Mouse (Mus musculus) embryonic facial prominence, embryonic 11.5 days (tissue): Measurements from ENCODE around the gene Plxna2. TPM values are rescaled to one million over a fixed set of nuclear protein-coding genes. Genes with fewer than 3 reads are reported as not detected.
A peak's percentile ranks its signal among the peaks of the same experiment; 100 is the strongest.

Source experiments
- ATAC-seq: fragments of 200-750 bp; cut with Nextera tagmentation; replicated peaks from 2 replicates; pipeline ENCODE4 v1.8.0; 2017; ENCODE audit warnings: low read depth; ENCODE audit not compliant: insufficient number of reproducible peaks, low FRiP score, low TSS enrichment
- DNase-seq: peaks from one replicate; pipeline ENCODE4 v3.0.0-alpha.2; 2015; ENCODE audit warnings: low spot score
- H3K27ac ChIP-seq: fragments of 300-500 bp; sonication (generic); replicated peaks from 2 replicates; pipeline ENCODE4 v1.5.1; 2014; ENCODE audit warnings: mild to moderate bottlenecking, low read depth, low read length, control low read depth
- H3K27me3 ChIP-seq: fragments of 300-500 bp; sonication (generic); 2 replicates; pipeline ENCODE4 v1.6.1; 2014; ENCODE audit warnings: mild to moderate bottlenecking, low read length, moderate library complexity, mixed read lengths; ENCODE audit not compliant: control insufficient read depth, insufficient read depth
- H3K36me3 ChIP-seq: fragments of 300-500 bp; sonication (generic); replicated peaks from 2 replicates; pipeline ENCODE4 v1.6.1; 2014; ENCODE audit warnings: low read depth, mild to moderate bottlenecking, low read length, moderate library complexity, mixed read lengths; ENCODE audit not compliant: control insufficient read depth, insufficient read depth
- H3K4me1 ChIP-seq: fragments of 300-500 bp; sonication (generic); 2 replicates; pipeline ENCODE4 v1.6.1; 2014; ENCODE audit warnings: low read length, mixed read lengths; ENCODE audit not compliant: control insufficient read depth, insufficient read depth
- H3K4me2 ChIP-seq: fragments of 300-500 bp; sonication (generic); 2 replicates; pipeline ENCODE4 v1.6.1; 2014; ENCODE audit warnings: low read depth, mild to moderate bottlenecking, control low read depth, low read length, moderate library complexity
- H3K4me3 ChIP-seq: fragments of 300-500 bp; sonication (generic); 2 replicates; pipeline ENCODE4 v1.5.1; 2014; ENCODE audit warnings: low read depth, low read length, control low read depth
- H3K9ac ChIP-seq: fragments of 300-500 bp; sonication (generic); replicated peaks from 2 replicates; pipeline ENCODE4 v1.6.1; 2014; ENCODE audit warnings: mild to moderate bottlenecking, control low read depth, low read length
- H3K9me3 ChIP-seq: fragments of 300-500 bp; sonication (generic); replicated peaks from 2 replicates; pipeline ENCODE4 v1.6.1; 2016; ENCODE audit warnings: mild to moderate bottlenecking, low read length, inconsistent platforms, mixed read lengths; ENCODE audit not compliant: control insufficient read depth
- WGBS: fragments of 180-500 bp; shearing (Covaris S2); extraction: QIAGEN DNeasy Blood & Tissue Kit; methylation state at CpG from one replicate; pipeline ENCODE4 v1.1.7; 2014; 5-methylcytosine and 5-hydroxymethylcytosine counted together
- polyA plus RNA-seq: library from polyadenylated mRNA; unstranded; fragments of >200 nt; fragmentation: Nextera tagmentation; extraction: Ambion mirVana; gene quantifications from 2 replicates; pipeline ENCODE4 v1.2.1, GENCODE M21; 2014

Gene Plxna2
- polyA plus RNA-seq, 1 experiment from 2014 or later: 8.4 TPM

DNA sequence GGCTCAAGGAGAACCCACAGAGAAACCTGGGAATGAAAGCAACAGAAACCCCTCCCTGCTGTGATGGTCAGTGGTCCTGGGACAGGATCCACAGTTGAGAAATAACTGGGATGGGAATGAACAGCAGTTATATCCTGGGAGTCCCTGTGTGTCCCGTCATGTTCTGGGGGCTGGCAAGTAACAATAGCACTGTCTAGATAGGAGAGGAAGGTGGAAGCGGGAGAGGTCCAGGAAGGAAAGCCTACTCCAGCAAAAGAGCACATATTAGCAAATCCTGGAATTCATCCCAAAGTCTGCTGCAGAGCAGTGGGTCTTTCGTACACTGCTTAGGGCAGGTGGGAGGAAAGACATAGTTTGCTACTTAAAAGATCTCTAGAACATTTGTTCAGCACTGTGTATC is 17.9 kb downstream of the Plxna2 start:
- ATAC-seq (no peak), DNase-seq (no peak)
- H3K27ac ChIP-seq: no peak overlapping the region
- H3K27me3 ChIP-seq: no peaks in the 10 kb centered on the region
- H3K9ac ChIP-seq: no peak overlapping the region
- no peaks in the 10 kb centered on the region for H3K36me3 ChIP-seq
- no peak overlapping the region for H3K4me3 ChIP-seq
- WGBS: 66% methylated on average over 3 of the region's 3 CpGs
- no peak overlapping the region for H3K4me2 ChIP-seq
- H3K4me1 ChIP-seq: 0 out of 2 replicates have a peak, but pooled peaks cover 3% of the 10 kb centered on the region
- no peaks in the 10 kb centered on the region for H3K9me3 ChIP-seq

DNA sequence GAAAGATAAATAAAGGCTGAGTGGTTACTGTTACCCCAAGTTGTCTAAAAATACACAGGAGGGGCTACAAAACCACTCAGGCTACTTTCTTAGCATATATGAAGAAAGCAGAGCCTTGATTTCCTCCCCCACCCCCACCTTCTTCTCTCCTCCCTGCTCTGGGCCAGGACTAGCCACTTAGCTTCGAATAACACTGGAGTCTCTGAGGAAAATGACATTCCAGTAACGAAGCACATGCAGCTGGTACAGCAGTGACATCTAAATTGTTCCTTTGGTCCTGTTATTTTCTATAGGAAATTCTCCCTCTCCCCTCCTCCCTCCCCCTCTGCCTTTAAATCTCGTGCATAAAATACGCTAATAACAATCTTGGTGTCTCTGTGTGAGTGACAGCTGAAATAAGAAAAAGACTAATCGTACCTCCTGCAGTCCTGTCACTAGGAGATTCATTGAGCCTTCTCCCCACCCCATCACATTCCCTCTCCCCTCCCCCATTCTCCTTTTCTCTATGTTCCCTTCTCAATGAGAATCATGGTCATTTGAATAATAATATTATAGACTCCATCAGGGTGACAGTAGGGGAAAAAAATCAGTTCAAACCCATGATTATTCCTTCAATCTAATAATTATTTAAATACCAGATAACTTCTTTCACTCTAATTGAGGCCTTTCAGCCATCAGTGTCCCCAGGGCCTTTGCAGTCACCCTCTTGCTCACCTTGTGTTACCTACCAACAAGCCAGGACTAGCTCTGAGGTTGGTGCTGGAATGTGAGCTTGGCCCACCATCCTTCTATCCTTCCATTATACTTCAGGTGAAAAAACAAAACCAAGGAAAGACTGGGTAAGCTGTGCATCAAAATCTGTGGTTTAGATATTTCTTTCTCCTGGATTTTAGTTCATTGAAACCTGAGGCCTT is 19.6 kb downstream of the Plxna2 start:
- peak; percentile 76 for ATAC-seq
- no peaks in the 10 kb centered on the region for H3K27me3 ChIP-seq
- no peaks in the 10 kb centered on the region for H3K9me3 ChIP-seq
- no peaks in the 10 kb centered on the region for H3K36me3 ChIP-seq
- H3K27ac ChIP-seq: no peak overlapping the region
- H3K4me3 ChIP-seq: no peak overlapping the region
- DNase-seq: peak; percentile 32
- WGBS: 13% methylated on average over 5 of the region's 5 CpGs
- H3K9ac ChIP-seq: no peak overlapping the region
- no peak overlapping the region for H3K4me2 ChIP-seq
- 0 out of 2 replicates have a peak, but pooled peaks cover 3% of the 10 kb centered on the region for H3K4me1 ChIP-seq

DNA sequence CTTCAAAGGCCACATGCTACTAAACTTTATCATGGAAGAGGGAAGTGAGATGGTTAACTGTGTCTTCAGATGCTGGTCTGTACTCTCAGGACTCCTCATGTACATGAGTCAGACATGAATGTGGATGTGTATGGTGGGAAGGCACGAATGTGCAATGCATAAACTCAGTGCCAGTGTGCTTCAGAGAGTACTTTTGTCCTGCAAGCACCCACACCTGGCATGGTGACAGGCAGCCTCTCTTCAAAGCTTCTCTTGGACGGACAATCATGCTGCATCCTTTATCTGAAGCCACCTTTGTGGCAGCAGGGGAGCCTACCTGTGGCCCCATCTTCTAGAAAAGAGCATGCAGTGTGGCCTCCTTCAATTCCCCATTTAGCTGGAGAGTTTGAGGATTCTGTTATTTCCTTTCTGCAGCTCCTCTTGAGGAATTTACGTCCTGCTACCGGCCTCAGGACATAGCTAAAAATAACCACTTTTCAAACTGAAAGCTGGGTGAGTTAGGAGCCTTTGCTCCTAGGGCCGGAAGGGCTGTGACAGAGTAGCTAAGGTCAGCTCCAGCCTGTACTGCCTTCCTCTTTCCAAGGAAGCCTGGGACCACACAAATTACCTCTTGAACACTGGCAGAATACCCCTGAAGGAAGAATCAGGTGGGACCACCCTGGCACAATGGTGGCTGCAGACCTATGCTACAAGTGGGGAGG is 23.7 kb downstream of the Plxna2 start:
- DNase-seq: no peak
- ATAC-seq: no peak
- Histone ChIP-seq H3K4me1 (no peaks in the 10 kb centered on the region), H3K27ac (no peak overlapping the region), H3K4me2 (no peak overlapping the region), H3K4me3 (no peak overlapping the region), H3K9ac (peak overlapping the region; percentile 4; the same call in 1 of the 2 replicates), H3K36me3 (no peaks in the 10 kb centered on the region; the same call in 1 of the 2 replicates), H3K9me3 (no peaks in the 10 kb centered on the region), H3K27me3 (no peaks in the 10 kb centered on the region)
- WGBS: 45% methylated on average over 5 of the region's 5 CpGs

DNA sequence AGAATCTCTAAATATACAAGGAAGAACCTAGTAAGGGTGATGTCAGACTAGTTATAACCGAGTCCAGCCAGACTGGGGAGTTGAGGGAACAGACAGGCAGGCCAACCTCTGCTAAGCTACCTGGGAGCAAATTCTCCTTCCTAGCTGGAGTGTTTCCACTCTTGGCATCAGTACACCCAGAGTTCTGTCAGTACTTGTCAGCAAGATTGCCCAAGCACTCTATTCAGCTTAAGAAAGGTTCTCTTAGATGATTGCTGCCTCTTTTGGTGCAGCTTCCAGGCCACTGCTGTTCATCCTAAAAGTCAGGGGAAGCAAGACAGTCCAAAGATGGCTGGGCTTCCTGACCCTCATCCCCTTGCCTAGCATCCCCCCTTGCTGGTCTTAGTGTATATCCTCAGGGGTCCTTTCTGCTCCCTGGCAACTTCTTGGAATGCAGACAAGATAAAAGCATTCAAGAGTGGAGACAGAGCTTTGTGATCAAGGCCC is 24.3 kb downstream of the Plxna2 start:
- no peak overlapping the region for H3K27ac ChIP-seq
- WGBS: 41% methylated on average over 1 of the region's 1 CpGs

DNA sequence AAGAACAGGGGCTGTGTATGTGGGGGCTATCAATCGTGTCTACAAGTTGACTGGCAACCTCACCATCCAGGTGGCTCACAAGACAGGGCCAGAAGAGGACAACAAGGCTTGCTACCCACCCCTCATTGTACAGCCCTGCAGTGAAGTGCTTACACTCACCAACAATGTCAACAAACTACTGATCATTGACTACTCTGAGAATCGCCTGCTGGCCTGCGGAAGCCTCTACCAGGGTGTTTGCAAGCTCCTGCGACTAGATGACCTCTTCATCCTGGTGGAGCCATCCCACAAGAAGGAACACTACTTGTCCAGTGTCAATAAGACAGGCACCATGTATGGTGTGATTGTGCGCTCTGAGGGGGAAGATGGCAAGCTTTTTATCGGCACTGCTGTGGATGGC is 25.9 kb downstream of the Plxna2 start:
- Histone ChIP-seq H3K4me3 (no peak overlapping the region), H3K9me3 (no peaks in the 10 kb centered on the region), H3K27ac (no peak overlapping the region), H3K27me3 (no peaks in the 10 kb centered on the region), H3K4me2 (no peak overlapping the region), H3K36me3 (no peaks in the 10 kb centered on the region; the same call in 1 of the 2 replicates), H3K4me1 (no peaks in the 10 kb centered on the region), H3K9ac (no peak overlapping the region)
- WGBS: 91% methylated on average over 6 of the region's 6 CpGs
- DNase-seq (no peak), ATAC-seq (no peak)

More for the DNA sequence above, 24.3 kb downstream of the Plxna2 start:
- no peak overlapping the region for H3K4me2 ChIP-seq
- no peak overlapping the region for H3K4me3 ChIP-seq
- DNase-seq: no peak
- H3K27me3 ChIP-seq: no peaks in the 10 kb centered on the region
- no peaks in the 10 kb centered on the region for H3K9me3 ChIP-seq
- H3K9ac ChIP-seq: no peak overlapping the region
- H3K36me3 ChIP-seq: no peaks in the 10 kb centered on the region; the same call in 1 of the 2 replicates
- H3K4me1 ChIP-seq: no peaks in the 10 kb centered on the region
- no peak for ATAC-seq

DNA sequence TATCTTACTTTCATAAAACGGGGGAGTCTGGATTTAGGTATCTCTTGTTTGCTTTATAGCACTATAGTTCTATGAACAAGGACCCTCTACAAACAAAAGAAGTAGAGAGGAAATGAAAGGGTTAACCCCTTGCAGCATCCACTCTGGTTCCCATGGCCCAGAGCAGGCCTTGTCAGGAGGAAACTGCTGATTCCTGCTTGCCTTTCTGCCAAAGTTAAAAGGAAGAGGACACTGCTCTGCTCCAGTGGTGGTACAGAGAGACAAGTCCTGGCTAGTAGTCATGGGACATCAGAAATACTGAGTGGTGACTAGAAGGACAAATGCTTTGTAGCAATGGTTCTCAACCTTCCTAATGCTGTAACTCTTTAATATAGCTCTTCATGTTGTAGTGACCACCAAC is 27.9 kb downstream of the Plxna2 start:
- H3K27ac ChIP-seq: no peak overlapping the region
- WGBS: 86% methylated on average over 1 of the region's 1 CpGs
- no peaks in the 10 kb centered on the region for H3K4me1 ChIP-seq
- no peaks in the 10 kb centered on the region for H3K27me3 ChIP-seq
- DNase-seq (no peak), ATAC-seq (no peak)
- no peak overlapping the region for H3K9ac ChIP-seq
- H3K36me3 ChIP-seq: no peaks in the 10 kb centered on the region; the same call in 1 of the 2 replicates
- no peak overlapping the region for H3K4me2 ChIP-seq
- no peaks in the 10 kb centered on the region for H3K9me3 ChIP-seq
- H3K4me3 ChIP-seq: no peak overlapping the region

DNA sequence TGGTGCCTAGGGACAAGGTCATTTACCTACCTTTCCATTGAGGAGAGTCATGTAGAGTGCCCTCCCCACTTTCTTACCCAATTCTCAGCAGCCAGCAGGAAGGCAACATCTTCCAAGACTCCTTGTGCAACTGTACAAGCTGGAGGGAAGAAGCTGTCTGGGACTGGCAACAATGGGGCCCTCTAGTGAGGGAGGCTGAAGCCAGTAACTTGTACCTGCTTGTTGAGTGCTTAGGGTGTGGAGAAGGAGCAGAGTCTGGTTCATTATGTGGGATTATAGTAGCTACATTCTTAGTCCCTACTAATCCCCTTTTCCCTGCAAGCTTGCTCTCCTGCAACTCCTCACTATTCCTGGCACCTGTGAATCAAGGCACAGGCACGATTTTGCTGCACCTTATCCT is 32.1 kb downstream of the Plxna2 start:
- Histone ChIP-seq H3K9ac (no peak overlapping the region), H3K27me3 (no peaks in the 10 kb centered on the region), H3K27ac (no peak overlapping the region), H3K4me3 (no peak overlapping the region), H3K36me3 (no peaks in the 10 kb centered on the region; the same call in 1 of the 2 replicates), H3K4me1 (no peaks in the 10 kb centered on the region), H3K9me3 (no peaks in the 10 kb centered on the region), H3K4me2 (no peak overlapping the region)
- ATAC-seq (no peak), DNase-seq (no peak)
- 63% methylated on average over 1 of the region's 1 CpGs for WGBS

DNA sequence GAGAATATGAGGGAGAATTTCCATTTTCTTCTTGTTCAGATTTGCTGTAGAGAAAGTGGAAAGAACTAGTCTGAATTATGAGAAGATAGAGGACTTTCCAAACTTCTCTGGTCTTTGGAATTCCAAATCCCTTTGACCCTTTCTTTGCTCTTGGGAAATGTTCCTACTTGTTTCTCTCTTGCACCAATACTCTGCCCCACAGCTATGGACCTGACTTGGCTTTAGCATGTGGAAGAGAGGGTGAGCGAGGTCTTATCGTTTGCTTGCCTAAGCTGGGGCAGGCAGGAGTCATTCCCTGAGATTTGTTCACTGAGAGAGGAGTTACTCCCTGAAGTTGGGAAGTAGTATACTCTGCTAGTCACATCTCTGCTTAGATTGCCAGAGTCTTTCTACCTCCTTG is 32.5 kb downstream of the Plxna2 start:
- Histone ChIP-seq H3K4me1 (no peaks in the 10 kb centered on the region), H3K4me3 (no peak overlapping the region), H3K4me2 (no peak overlapping the region), H3K9ac (no peak overlapping the region), H3K27me3 (no peaks in the 10 kb centered on the region), H3K27ac (no peak overlapping the region), H3K9me3 (no peaks in the 10 kb centered on the region), H3K36me3 (no peaks in the 10 kb centered on the region)
- DNase-seq: no peak
- no peak for ATAC-seq
- WGBS: 87% methylated on average over 2 of the region's 2 CpGs
